Mouse (Mus musculus): ENCODE results near the gene Pja2.

- no peak for TF ChIP-seq CTCF (IDR thresholded peaks at IDR 0.05; ENCODE audit: control insufficient read depth, insufficient read depth, low read length)
- TF ChIP-seq POLR2A (IDR thresholded peaks at IDR 0.05; ENCODE audit: borderline replicate concordance, control insufficient read depth, low read depth, low read length) = no peak
Observed at GRCm38 (mm10) chr17:64274341-64275105, 57.2 kb downstream of the Pja2 start.

Data from bone marrow, adult 2 months (tissue).